Mouse (Mus musculus): ENCODE data around the gene Gm10295.

DNA sequence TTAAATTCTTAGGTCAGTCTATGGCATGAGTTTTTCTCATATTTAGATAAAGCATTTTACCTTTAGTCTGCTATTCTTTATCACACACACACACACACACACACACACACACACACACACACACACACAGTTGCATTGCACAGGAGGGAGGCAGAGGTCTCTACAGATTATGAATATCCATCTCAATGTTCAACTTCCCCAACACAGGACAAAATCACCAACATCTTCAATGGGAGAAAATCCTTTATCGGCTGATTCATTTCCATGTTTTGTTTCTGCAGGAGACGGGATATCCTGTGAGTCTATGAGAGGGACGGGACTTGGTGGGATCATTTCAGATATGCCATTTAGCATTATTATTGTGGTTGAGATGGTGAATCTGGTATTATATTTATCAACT, 18.8 kb upstream of the Gm10295 start:
- TF ChIP-seq EP300 (IDR thresholded peaks at IDR 0.05; ENCODE audit: low read depth) (no peak), CTCF (IDR thresholded peaks at IDR 0.05; ENCODE audit: low read depth) (no peak)
